Mouse (Mus musculus) urinary bladder, postnatal 4 days (tissue): Measurements from ENCODE around the gene Odf3b.

Experiments
- DNase-seq, 2 experiments: peaks; one replicate each; pipeline ENCODE4 v3.0.0; 2021 to 2022; ENCODE audit warnings: low spot score in 2 of 2

The Odf3b gene

GRCm38 (mm10) chr15:89336422-89336821, 42.7 kb downstream of the Odf3b start:
- no peak for DNase-seq

GRCm38 (mm10) chr15:89334774-89335537, 44.1 kb downstream of the Odf3b start:
- no peak for DNase-seq

- DNase-seq, result no peak
Observed at GRCm38 (mm10) chr15:89334271-89334670, 44.8 kb downstream of the Odf3b start, which contains the start of gene Miox. TSS of gene Miox (plus strand) at chr15:89334398.
